Mouse (Mus musculus) forebrain, embryonic 10.5 days (tissue): Measurements from ENCODE around the gene Atf3. TPM values are rescaled to one million over a fixed set of nuclear protein-coding genes. Genes with fewer than 3 reads are reported as not detected.

Source experiments
- DNase-seq: peaks from one replicate; pipeline ENCODE4 v3.0.0-alpha.2; 2017; ENCODE audit warnings: low spot score; ENCODE audit errors: extremely low spot score
- H3K27ac ChIP-seq: fragments of 300-500 bp; sonication (generic); 2 replicates; pipeline ENCODE4 v1.5.1; 2016; ENCODE audit warnings: mild to moderate bottlenecking
- H3K27me3 ChIP-seq: fragments of 300-500 bp; sonication (generic); 2 replicates; pipeline ENCODE4 v1.6.1; 2016; ENCODE audit warnings: mild to moderate bottlenecking; ENCODE audit not compliant: poor library complexity, severe bottlenecking
- H3K36me3 ChIP-seq: fragments of 300-500 bp; sonication (generic); replicated peaks from 2 replicates; pipeline ENCODE4 v1.6.1; 2016; ENCODE audit warnings: mild to moderate bottlenecking, moderate library complexity
- H3K4me1 ChIP-seq: fragments of 300-500 bp; sonication (generic); 2 replicates; pipeline ENCODE4 v1.6.1; 2016
- H3K4me3 ChIP-seq: fragments of 300-500 bp; sonication (generic); 2 replicates; pipeline ENCODE4 v1.5.1; 2016; ENCODE audit warnings: mild to moderate bottlenecking, moderate library complexity
- H3K9me3 ChIP-seq: fragments of 300-500 bp; sonication (generic); 2 replicates; pipeline ENCODE4 v1.6.1; 2016; ENCODE audit warnings: mild to moderate bottlenecking, moderate library complexity
- WGBS: fragments of 180-500 bp; shearing (Covaris S2); methylation state at CpG from one replicate; pipeline ENCODE4 v1.1.7; 2016; 5-methylcytosine and 5-hydroxymethylcytosine counted together
- polyA plus RNA-seq: library from polyadenylated mRNA; unstranded; fragments of >200 nt; fragmentation: Nextera tagmentation; extraction: Ambion mirVana; gene quantifications from 2 replicates; pipeline ENCODE4 v1.2.1, GENCODE M21; 2016

Atf3 gene
- 2.9 and 3.4 TPM in 2 replicates for polyA plus RNA-seq

DNA sequence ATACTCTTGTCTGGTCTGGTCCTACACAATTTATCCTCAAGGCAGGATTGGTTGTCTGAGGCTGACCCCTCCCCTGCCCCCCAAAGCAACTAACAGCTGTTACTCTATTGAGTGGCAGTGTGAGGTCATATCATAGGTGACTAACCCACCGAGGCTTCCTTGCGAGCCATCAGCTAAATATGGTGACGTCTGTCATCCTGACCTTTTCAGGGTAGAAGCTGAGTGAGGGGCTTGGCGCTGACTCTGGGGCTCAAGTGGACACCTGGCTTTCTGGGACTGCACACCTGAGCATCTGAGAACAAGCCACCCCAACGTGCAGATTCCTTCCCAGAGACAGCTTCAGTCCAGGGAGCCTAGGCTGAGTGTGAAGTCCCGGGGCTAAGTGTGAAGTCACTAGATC, at the start of gene Atf3:
Gene Atf3 (minus strand): TSS at position 101 of the 400 bp plus-strand sequence.
- Histone ChIP-seq H3K9me3 (no peaks in the 10 kb centered on the region), H3K4me3 (no peak within 1 kb of the TSS), H3K27ac (no peak within 1 kb of the TSS), H3K4me1 (peaks cover 10% of the 10 kb centered on the region), H3K27me3 (peaks cover 16% of the 10 kb centered on the region; the same call in 1 of the 2 replicates), H3K36me3 (no peaks in the 10 kb centered on the region)
- 85% methylated on average over 6 of the region's 6 CpGs for WGBS
- no peak for DNase-seq

DNA sequence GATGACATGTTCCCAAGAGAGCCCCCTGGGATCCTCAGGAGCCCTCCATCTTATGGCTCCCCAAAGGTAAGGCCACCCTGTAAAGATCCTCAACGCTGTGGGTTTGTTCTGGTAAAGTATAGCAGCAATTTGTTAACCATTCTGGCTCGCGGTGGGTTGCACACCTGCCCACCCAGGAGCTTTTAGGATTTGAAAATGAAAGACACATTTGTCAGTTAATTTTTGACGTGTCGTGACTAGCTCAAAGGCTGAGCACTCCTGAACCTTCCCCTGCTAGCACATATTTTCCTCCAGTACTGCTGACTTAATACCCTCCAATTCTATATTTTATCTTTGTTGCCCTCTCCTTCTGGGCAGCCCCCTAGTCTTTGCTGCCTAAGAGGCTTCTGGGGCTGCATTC, 49.3 kb upstream of the Atf3 start:
- H3K4me3 ChIP-seq = no peak overlapping the region
- no peaks in the 10 kb centered on the region for H3K36me3 ChIP-seq
- H3K27ac ChIP-seq = no peak overlapping the region
- H3K4me1 ChIP-seq = peaks cover 29% of the 10 kb centered on the region
- peaks cover 20% of the 10 kb centered on the region; the same call in 1 of the 2 replicates for H3K27me3 ChIP-seq
- WGBS = 95% methylated on average over 5 of the region's 5 CpGs
- no peak for DNase-seq
- H3K9me3 ChIP-seq = no peaks in the 10 kb centered on the region

DNA sequence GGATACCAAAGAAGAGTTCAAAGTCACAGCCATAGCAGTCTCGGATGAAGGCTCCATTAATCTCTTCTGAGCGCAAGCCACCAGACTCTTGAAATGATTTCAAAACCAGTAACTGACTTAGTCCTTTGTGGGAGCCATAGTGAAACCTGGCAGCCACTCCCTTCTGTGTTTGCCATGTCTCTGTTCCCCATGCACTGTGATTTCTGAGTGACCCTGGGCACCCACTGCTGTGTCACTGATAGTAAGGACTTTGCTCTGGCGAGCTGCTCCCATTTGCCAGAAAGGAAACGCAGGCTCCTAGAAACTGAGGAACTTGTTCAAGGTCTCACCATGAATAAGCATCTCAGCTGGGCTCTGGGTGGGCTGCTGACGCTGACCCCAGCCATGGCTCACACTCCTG, 45.6 kb upstream of the Atf3 start:
- 90% methylated on average over 5 of the region's 5 CpGs for WGBS
- H3K4me3 ChIP-seq = no peak overlapping the region
- H3K27me3 ChIP-seq = peaks cover 43% of the 10 kb centered on the region
- H3K9me3 ChIP-seq = no peaks in the 10 kb centered on the region
- peaks cover 48% of the 10 kb centered on the region for H3K4me1 ChIP-seq
- DNase-seq = no peak
- H3K36me3 ChIP-seq = no peaks in the 10 kb centered on the region
- H3K27ac ChIP-seq = no peak overlapping the region

DNA sequence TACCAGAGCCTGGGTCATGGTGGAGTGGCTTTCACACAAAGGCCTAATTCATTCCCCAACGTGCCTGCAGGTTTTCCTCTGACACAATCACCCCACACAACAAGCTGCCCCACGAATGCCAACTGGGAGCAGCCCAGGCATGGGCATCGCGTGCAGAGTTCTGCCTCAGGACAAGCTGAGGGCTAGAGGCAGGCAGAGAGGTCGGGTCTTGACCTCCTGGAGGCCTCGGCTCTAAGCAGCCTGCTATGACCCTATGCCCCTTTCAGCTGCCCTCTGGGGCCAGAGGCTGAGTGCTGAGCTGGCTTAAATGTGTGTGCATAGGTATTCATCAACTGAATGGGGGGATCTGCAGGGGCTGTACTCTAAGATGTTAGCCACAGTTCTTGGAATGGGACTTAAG, 44.0 kb upstream of the Atf3 start:
- Histone ChIP-seq H3K4me1 (peaks cover 46% of the 10 kb centered on the region), H3K4me3 (no peak overlapping the region), H3K9me3 (no peaks in the 10 kb centered on the region), H3K36me3 (no peaks in the 10 kb centered on the region), H3K27ac (peak overlapping the region; percentile 56), H3K27me3 (peaks cover 40% of the 10 kb centered on the region)
- 19% methylated on average over 6 of the region's 6 CpGs for WGBS
- DNase-seq = no peak

DNA sequence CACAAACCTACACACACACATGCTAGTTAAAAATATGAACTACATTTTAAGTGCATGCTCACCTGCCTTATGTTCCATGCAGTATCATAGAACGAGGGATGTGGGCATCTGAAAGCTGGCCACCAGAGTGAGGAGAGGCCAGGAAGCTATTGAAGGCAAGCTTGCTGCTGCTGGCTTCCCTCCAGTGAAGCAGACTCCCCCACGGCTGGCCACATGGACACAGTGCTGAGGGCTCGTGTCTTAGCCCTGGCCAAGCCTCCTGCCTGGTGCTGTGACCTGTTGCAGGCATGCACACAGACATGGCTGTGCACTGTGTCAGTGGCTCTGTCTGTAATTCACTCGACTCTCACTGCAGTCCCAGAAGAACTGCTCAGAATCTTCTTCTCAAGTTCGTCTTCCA, 41.8 kb upstream of the Atf3 start:
- WGBS = 83% methylated on average over 5 of the region's 5 CpGs
- no peak for DNase-seq
- Histone ChIP-seq H3K9me3 (no peaks in the 10 kb centered on the region), H3K4me1 (peaks cover 44% of the 10 kb centered on the region), H3K27me3 (peaks cover 35% of the 10 kb centered on the region), H3K4me3 (no peak overlapping the region), H3K27ac (no peak overlapping the region), H3K36me3 (no peaks in the 10 kb centered on the region)

DNA sequence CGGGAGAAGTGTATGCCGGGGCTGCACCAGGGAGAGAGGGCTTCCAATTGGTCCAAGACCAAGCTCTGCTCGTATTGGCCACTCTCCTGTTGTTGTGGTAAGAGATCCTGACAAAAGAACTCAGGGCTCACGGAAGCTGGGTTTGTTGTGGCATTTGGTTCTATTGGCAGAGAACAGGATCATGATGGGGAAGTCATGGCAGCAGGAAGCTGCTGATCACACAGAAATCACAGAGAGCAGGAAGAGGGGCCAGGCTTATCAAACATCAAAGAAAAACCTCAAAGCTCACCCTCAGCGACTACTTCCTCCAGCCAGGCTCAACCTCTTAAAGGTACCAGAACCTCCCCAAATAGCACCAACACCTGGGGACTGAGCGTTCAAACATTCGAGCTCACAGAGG, 41.3 kb upstream of the Atf3 start:
- WGBS = 39% methylated on average over 7 of the region's 7 CpGs
- no peaks in the 10 kb centered on the region for H3K9me3 ChIP-seq
- H3K27me3 ChIP-seq = peaks cover 30% of the 10 kb centered on the region
- no peak overlapping the region for H3K4me3 ChIP-seq
- no peak overlapping the region; the same call in 1 of the 2 replicates for H3K27ac ChIP-seq
- no peak for DNase-seq
- H3K4me1 ChIP-seq = peaks cover 48% of the 10 kb centered on the region
- H3K36me3 ChIP-seq = no peaks in the 10 kb centered on the region

DNA sequence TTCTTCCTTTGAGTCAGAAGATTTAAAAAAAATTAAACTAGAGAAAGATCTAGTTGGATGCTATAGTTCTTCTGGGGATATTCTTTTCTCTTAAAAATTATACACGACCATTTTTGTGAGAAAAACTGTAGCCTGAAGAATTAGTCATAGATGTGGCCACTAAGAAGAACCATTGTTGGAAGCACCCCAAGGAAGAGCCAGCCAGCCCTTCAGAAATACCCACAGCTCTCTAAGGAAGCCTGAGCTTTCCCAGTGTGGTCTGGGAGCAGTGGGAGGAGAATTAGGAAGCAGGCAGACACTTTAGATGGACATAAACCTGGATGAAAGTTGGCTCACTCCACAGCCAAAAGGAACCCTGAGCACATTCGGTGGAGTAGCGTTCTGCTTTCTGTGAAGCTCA, 40.7 kb upstream of the Atf3 start:
- H3K36me3 ChIP-seq = no peaks in the 10 kb centered on the region
- H3K9me3 ChIP-seq = no peaks in the 10 kb centered on the region
- H3K4me3 ChIP-seq = no peak overlapping the region
- H3K27ac ChIP-seq = no peak overlapping the region; the same call in 1 of the 2 replicates
- no peak for DNase-seq
- WGBS = 71% methylated on average over 3 of the region's 3 CpGs
- peaks cover 24% of the 10 kb centered on the region for H3K27me3 ChIP-seq
- peaks cover 51% of the 10 kb centered on the region for H3K4me1 ChIP-seq

DNA sequence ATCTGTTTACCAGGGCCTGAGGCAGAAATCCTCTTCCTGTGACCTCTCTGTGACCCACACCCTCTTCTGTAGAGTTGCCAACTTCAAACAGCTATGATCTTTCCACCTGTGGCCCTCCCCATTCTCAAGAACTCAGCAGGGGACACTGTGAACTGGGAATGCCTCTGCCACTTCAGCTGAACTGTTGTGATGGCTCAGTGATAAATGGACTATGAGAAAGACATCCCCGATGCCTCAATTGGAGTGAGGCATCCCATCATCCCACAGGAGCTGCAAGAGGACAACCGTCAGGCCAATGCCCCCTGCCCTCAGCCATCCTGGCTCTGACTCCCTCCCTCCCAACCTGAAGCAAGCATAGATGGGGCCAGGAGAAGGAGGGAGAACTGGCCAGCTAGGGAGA, 40.1 kb upstream of the Atf3 start:
- Histone ChIP-seq H3K4me3 (no peak overlapping the region), H3K9me3 (no peaks in the 10 kb centered on the region), H3K4me1 (peaks cover 51% of the 10 kb centered on the region), H3K27ac (no peak overlapping the region), H3K27me3 (peaks cover 23% of the 10 kb centered on the region), H3K36me3 (no peaks in the 10 kb centered on the region)
- WGBS = 65% methylated on average over 2 of the region's 2 CpGs
- no peak for DNase-seq

DNA sequence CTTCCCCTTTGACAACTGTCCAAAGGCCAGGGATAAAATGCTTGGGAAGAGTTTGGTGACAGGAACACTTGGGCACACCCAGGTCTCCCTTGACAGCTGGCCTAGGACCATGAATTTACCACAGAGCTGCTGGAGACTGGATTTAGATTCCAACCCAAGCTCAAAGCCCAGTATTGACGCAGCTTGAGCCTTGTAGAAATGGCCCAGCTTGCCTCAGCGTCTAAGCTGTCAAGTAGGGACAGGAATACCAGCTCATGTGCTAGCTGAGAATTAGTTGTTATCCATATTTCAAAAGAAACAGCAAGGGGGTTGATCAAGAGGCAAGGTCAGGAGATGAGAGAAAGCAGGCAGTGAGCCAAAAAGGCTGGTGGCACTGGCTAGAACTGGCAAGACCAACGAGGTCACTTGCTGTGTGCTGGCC, 39.5 kb upstream of the Atf3 start:
- H3K27me3 ChIP-seq = peaks cover 23% of the 10 kb centered on the region
- no peaks in the 10 kb centered on the region for H3K9me3 ChIP-seq
- no peaks in the 10 kb centered on the region for H3K36me3 ChIP-seq
- H3K4me3 ChIP-seq = no peak overlapping the region
- no peak for DNase-seq
- H3K27ac ChIP-seq = peak overlapping the region; percentile 58; the same call in 1 of the 2 replicates
- peaks cover 51% of the 10 kb centered on the region for H3K4me1 ChIP-seq
- 89% methylated on average over 3 of the region's 3 CpGs for WGBS

DNA sequence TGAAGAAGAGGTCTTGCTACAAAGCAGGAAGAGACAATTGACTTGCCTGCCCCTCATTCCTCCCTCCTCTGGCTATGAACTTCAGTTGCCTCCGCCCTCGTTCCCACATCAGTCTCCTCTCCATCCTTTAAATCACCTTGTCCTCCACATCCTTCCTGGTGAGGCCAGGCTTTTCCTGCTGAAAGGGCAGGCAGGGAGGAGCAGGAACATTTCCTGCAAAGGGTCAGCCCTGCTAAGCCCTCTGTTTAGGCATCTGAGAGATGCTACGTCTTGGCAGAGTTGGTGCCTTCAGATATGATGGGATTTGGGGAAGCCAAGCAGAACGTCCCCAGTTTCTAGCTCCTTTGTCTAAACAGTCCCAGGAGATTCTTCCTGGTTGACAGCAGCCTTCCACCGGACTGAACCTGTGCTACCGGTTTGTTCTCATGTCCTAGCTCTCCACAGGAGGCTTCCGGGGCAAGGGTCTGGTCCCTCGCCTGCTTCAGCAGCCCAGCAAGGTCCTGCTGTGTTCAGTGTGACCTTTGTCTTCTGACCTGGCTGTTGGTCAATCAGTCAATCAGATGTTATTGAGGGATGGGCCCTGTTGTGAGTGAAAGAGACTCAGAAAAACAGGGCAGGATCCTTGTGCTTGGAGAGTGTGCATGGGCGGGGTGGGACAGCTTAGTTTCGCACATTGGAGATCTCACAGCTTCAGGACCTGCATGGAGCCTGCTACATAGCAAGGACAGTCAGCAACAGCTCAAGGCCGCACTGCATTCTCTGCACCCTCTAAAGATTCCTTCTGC, 38.9 kb upstream of the Atf3 start:
- H3K4me3 ChIP-seq = no peak overlapping the region
- H3K9me3 ChIP-seq = no peaks in the 10 kb centered on the region
- H3K27ac ChIP-seq = peak overlapping the region; percentile 58; the same call in 1 of the 2 replicates
- whole genome bisulfite sequencing = 71% methylated on average over 11 of the region's 11 CpGs
- no peak for DNase-seq
- peaks cover 45% of the 10 kb centered on the region for H3K4me1 ChIP-seq
- H3K36me3 ChIP-seq = no peaks in the 10 kb centered on the region
- peaks cover 23% of the 10 kb centered on the region for H3K27me3 ChIP-seq

DNA sequence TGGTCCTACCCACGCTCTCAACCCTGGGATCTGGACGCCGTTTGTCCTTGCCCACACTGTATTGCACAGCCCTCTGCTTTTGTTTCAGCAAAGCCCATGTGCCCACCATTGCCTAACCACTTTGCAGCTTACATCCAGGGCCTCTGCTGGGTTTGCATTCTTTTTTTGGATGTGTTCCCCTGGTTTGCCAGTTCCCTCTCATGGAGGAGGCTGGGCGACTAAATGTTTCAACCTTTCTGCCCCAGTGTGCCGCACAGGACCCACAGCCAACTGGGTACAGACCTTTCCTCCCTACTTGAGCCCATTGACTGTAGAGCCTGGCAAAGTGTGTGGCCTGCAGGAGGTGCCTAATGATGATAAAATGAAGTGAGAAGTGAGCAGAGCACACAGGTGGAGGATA, 38.3 kb upstream of the Atf3 start:
- Histone ChIP-seq H3K4me1 (peaks cover 39% of the 10 kb centered on the region), H3K36me3 (no peaks in the 10 kb centered on the region), H3K9me3 (no peaks in the 10 kb centered on the region), H3K4me3 (no peak overlapping the region), H3K27ac (0 out of 2 replicates have a peak overlapping the region, but pooled peaks have one; percentile 58), H3K27me3 (peaks cover 21% of the 10 kb centered on the region)
- no peak for DNase-seq
- whole genome bisulfite sequencing = 93% methylated on average over 5 of the region's 5 CpGs

DNA sequence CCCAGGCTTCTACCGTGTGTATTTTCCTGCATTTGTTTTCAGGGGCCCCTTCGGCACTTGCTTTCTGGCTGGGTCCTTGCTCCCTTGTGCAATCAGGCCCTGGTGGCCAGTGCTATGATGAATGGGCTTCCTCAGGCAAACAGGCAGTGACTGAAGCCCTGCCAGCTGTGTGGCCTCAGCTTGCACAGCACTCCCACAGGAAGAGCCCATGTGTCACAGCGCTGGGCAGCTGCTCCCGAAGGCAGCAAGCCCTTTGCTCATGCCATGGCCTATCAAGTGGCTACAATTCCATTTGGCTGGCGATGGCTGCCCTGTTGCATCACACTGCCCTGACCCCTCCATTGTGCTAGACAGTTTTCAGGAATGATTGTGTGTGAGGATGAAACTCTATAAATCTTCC, 36.6 kb upstream of the Atf3 start:
- peaks cover 33% of the 10 kb centered on the region for H3K4me1 ChIP-seq

DNA sequence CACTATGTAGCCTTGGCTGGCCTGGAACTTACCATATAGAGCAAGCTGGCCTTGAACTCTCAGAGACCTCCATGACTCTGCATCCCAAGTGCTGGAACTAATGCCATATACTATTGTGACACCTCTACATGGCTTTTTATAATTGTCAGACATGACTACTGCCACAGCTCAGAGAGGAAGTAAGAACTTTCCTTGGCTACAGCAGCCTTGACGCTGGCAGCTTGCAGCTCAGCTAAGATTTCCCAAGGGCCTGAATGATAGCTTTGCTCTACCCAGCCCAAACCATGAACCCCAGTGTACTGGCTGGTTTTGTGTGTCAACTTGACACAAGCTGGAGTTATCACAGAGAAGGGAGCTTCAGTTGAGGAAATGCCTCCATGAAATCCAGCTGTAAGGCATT, 35.8 kb upstream of the Atf3 start:
- Histone ChIP-seq H3K9me3 (no peaks in the 10 kb centered on the region), H3K4me1 (peaks cover 27% of the 10 kb centered on the region), H3K27me3 (no peaks in the 10 kb centered on the region), H3K27ac (no peak overlapping the region), H3K4me3 (no peak overlapping the region), H3K36me3 (no peaks in the 10 kb centered on the region)
- 87% methylated on average over 1 of the region's 1 CpGs for WGBS
- no peak for DNase-seq

More for the DNA sequence above, 36.6 kb upstream of the Atf3 start:
- Histone ChIP-seq H3K27me3 (peaks cover 5% of the 10 kb centered on the region; the same call in 1 of the 2 replicates), H3K27ac (0 out of 2 replicates have a peak overlapping the region, but pooled peaks have one; percentile 20), H3K4me3 (no peak overlapping the region), H3K36me3 (no peaks in the 10 kb centered on the region), H3K9me3 (no peaks in the 10 kb centered on the region)
- DNase-seq = no peak
- WGBS = 88% methylated on average over 5 of the region's 5 CpGs
